Comparison of ENCODE assay signal across 12 mouse cellular contexts in the genomic region with DNA sequence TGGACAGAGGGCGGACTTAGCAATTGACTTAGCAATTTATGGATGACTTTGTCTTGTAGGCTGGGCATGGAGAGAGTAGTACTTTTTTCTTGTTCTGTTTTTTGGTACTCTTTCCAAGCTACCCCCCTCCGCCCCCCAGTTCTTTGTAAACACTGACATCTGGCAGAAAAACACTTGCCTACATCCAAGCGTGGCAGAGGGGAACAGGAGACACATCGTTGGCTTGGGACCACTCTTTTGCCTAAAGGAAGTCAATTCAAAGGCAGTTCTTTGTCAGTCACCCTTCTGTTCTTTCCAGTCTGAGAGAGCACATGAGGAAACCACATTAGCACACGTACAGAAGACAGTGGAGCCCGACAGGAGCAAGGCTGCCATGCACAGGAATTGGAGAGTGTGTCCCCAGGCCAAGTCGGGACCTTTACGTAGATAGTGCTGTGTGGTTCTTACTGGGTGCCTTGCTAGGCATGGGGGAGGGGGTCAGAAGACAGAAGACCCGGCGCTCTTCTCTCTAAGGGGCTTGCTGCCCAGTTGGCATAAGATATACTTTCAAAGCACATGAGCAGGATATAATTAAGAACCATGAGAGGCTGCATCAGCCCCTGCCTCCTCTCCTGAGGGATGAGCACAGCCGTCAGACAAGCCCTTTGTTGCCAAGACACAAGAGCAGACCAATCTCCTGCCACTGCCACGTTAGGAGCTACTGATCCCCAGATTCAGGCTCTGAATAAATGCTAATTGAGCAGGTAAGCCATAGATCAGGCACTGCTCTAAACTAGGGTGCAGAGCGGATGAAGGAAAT. TPM values are rescaled to one million over a fixed set of nuclear protein-coding genes. Genes with fewer than 3 reads are reported as not detected.
DNase-seq lines count a peak whose midpoint lies in the region; ATAC-seq lines count a peak whose summit lies in the region.
"Had no signal": no experiment of that assay in that cellular context is flagged by ENCODE, and none has a peak within 500 bp of the region (broad histone marks: within the 10 kb centered on the region; RNA-seq: fewer than 3 reads in every experiment).

No protein-coding gene starts in this region.

- 72% methylated on average over 13 of the region's 13 CpGs for WGBS in limb, embryonic 15.5 days
- WGBS in limb, embryonic 10.5 days: 79% methylated on average over 13 of the region's 13 CpGs
- 61% methylated on average over 13 of the region's 13 CpGs for WGBS in hindbrain, embryonic 10.5 days
- WGBS in midbrain, embryonic 13.5 days: 44% methylated on average over 13 of the region's 13 CpGs

- H3K36me3 ChIP-seq in limb, embryonic 15.5 days: no peaks in the 10 kb centered on the region
- no peaks in the 10 kb centered on the region for H3K36me3 ChIP-seq in limb, embryonic 10.5 days
- no peaks in the 10 kb centered on the region for H3K36me3 ChIP-seq in hindbrain, embryonic 10.5 days
- no peaks in the 10 kb centered on the region for H3K36me3 ChIP-seq in midbrain, embryonic 13.5 days

- no peak for DNase-seq in limb, embryonic 10.5 days (ENCODE audit: low spot score)
- peak; percentile 45 for DNase-seq in adipocyte (ENCODE audit: low spot score)
- no peak for DNase-seq in hindbrain, embryonic 10.5 days (ENCODE audit: low spot score)
- no peak for DNase-seq in retina, embryonic 14.5 days (ENCODE audit: low spot score)
- DNase-seq in yolk sac, embryonic 10.5 days (ENCODE audit: low spot score): no peak
- DNase-seq: adrenal gland, adult 2 months; cerebellum, adult 9-10 months; kidney, postnatal 10 days; lung, adult 2 months had no signal

- no peaks in the 10 kb centered on the region for H3K9me3 ChIP-seq in limb, embryonic 15.5 days
- no peaks in the 10 kb centered on the region for H3K9me3 ChIP-seq in limb, embryonic 10.5 days (replicated peaks)
- no peaks in the 10 kb centered on the region for H3K9me3 ChIP-seq in hindbrain, embryonic 10.5 days
- no peaks in the 10 kb centered on the region for H3K9me3 ChIP-seq in midbrain, embryonic 13.5 days

- peak overlapping the region; percentile 22; the same call in 1 of the 2 replicates for H3K27ac ChIP-seq in limb, embryonic 15.5 days
- H3K27ac ChIP-seq in limb, embryonic 10.5 days: no peak overlapping the region
- peak overlapping the region; percentile 76 for H3K27ac ChIP-seq in hindbrain, embryonic 10.5 days
- peak overlapping the region; percentile 82 for H3K27ac ChIP-seq in midbrain, embryonic 13.5 days

- no peaks in the 10 kb centered on the region for H3K27me3 ChIP-seq in limb, embryonic 15.5 days
- H3K27me3 ChIP-seq in limb, embryonic 10.5 days (ENCODE audit: low read depth, poor library complexity, severe bottlenecking): no peaks in the 10 kb centered on the region
- H3K27me3 ChIP-seq in hindbrain, embryonic 10.5 days (ENCODE audit: insufficient read depth, poor library complexity, severe bottlenecking): no peaks in the 10 kb centered on the region
- H3K27me3 ChIP-seq in midbrain, embryonic 13.5 days: no peaks in the 10 kb centered on the region

- H3K4me3 ChIP-seq in limb, embryonic 15.5 days: no peak overlapping the region
- no peak overlapping the region for H3K4me3 ChIP-seq in limb, embryonic 10.5 days
- no peak overlapping the region for H3K4me3 ChIP-seq in hindbrain, embryonic 10.5 days
- H3K4me3 ChIP-seq in midbrain, embryonic 13.5 days (replicated peaks): no peak overlapping the region

- ATAC-seq in limb, embryonic 15.5 days (ENCODE audit: insufficient number of reproducible peaks, low FRiP score, low TSS enrichment, low read depth): no peak
- no peak for ATAC-seq in midbrain, embryonic 13.5 days
- no peak for ATAC-seq in megakaryocyte, adult 5-6 weeks (ENCODE audit: poor library complexity, severe bottlenecking)

- no peak overlapping the region for H3K4me2 ChIP-seq in limb, embryonic 15.5 days
- peak overlapping the region; percentile 1; the same call in 1 of the 2 replicates for H3K4me2 ChIP-seq in midbrain, embryonic 13.5 days (replicated peaks)

- peaks cover 43% of the 10 kb centered on the region for H3K4me1 ChIP-seq in limb, embryonic 15.5 days
- H3K4me1 ChIP-seq in limb, embryonic 10.5 days: peaks cover 46% of the 10 kb centered on the region
- H3K4me1 ChIP-seq in hindbrain, embryonic 10.5 days (replicated peaks): peaks cover 68% of the 10 kb centered on the region
- H3K4me1 ChIP-seq in midbrain, embryonic 13.5 days (replicated peaks): peaks cover 62% of the 10 kb centered on the region

- no peak overlapping the region for H3K9ac ChIP-seq in limb, embryonic 15.5 days
- peak overlapping the region; percentile 40 for H3K9ac ChIP-seq in midbrain, embryonic 13.5 days (replicated peaks)

RNA-seq across cellular contexts. Expression of gene Sema4b, which starts 7.5 kb away (rescaled TPM):
- 16.5 and 18.1 TPM in 2 replicates for polyA plus RNA-seq in limb, embryonic 15.5 days (2015; fragmentation: Nextera tagmentation; extraction: Ambion mirVana)
- polyA plus RNA-seq in limb, embryonic 10.5 days (2016; fragmentation: Nextera tagmentation; extraction: Ambion mirVana): 8.1 and 9.9 TPM in 2 replicates
- polyA plus RNA-seq in hindbrain, embryonic 10.5 days (2016; fragmentation: Nextera tagmentation; extraction: Ambion mirVana): 14.0 and 17.5 TPM in 2 replicates
- polyA plus RNA-seq in midbrain, embryonic 13.5 days (2015; fragmentation: Nextera tagmentation; extraction: Ambion mirVana): 22.8 and 24.0 TPM in 2 replicates
- 10.1 and 13.7 TPM in 2 replicates for total RNA-seq in megakaryocyte, adult 5-6 weeks (2015)
- 10.5 and 11.1 TPM in 2 replicates for total RNA-seq in megakaryocyte, adult 5-6 weeks (2017)

RNA-seq across cellular contexts. Expression of gene Cib1, which starts 38.5 kb away (rescaled TPM):
- 62.5 and 69.4 TPM in 2 replicates for polyA plus RNA-seq in limb, embryonic 15.5 days (2015; fragmentation: Nextera tagmentation; extraction: Ambion mirVana)
- polyA plus RNA-seq in limb, embryonic 10.5 days (2016; fragmentation: Nextera tagmentation; extraction: Ambion mirVana): 68.6 and 75.3 TPM in 2 replicates
- 74.8 and 79.6 TPM in 2 replicates for polyA plus RNA-seq in hindbrain, embryonic 10.5 days (2016; fragmentation: Nextera tagmentation; extraction: Ambion mirVana)
- 30.1 and 38.1 TPM in 2 replicates for polyA plus RNA-seq in midbrain, embryonic 13.5 days (2015; fragmentation: Nextera tagmentation; extraction: Ambion mirVana)
- 107 and 134 TPM in 2 replicates for total RNA-seq in megakaryocyte, adult 5-6 weeks (2015)
- total RNA-seq in megakaryocyte, adult 5-6 weeks (2017): 86.5 and 98.1 TPM in 2 replicates

RNA-seq across cellular contexts. Expression of gene Gdpgp1, which starts 38.5 kb away (rescaled TPM):
- 3.2 and 3.8 TPM in 2 replicates for polyA plus RNA-seq in limb, embryonic 15.5 days (2015; fragmentation: Nextera tagmentation; extraction: Ambion mirVana)
- polyA plus RNA-seq in limb, embryonic 10.5 days (2016; fragmentation: Nextera tagmentation; extraction: Ambion mirVana): 7.2 and 7.5 TPM in 2 replicates
- polyA plus RNA-seq in hindbrain, embryonic 10.5 days (2016; fragmentation: Nextera tagmentation; extraction: Ambion mirVana): 6.2 and 6.5 TPM in 2 replicates
- 4.2 and 4.3 TPM in 2 replicates for polyA plus RNA-seq in midbrain, embryonic 13.5 days (2015; fragmentation: Nextera tagmentation; extraction: Ambion mirVana)
- total RNA-seq in megakaryocyte, adult 5-6 weeks (2015): 5.2 and 5.4 TPM in 2 replicates
- total RNA-seq in megakaryocyte, adult 5-6 weeks (2017): 1.9 and 2.7 TPM in 2 replicates

RNA-seq across cellular contexts. Expression of gene Ttll13, which starts 52.0 kb away (rescaled TPM):
- 0.73 and 1.1 TPM in 2 replicates for polyA plus RNA-seq in limb, embryonic 15.5 days (2015; fragmentation: Nextera tagmentation; extraction: Ambion mirVana)
- 0.50 and 0.61 TPM in 2 replicates for polyA plus RNA-seq in limb, embryonic 10.5 days (2016; fragmentation: Nextera tagmentation; extraction: Ambion mirVana)
- 0.70 and 0.98 TPM in 2 replicates for polyA plus RNA-seq in hindbrain, embryonic 10.5 days (2016; fragmentation: Nextera tagmentation; extraction: Ambion mirVana)
- polyA plus RNA-seq in midbrain, embryonic 13.5 days (2015; fragmentation: Nextera tagmentation; extraction: Ambion mirVana): 1.9 and 2.0 TPM in 2 replicates
- total RNA-seq in megakaryocyte, adult 5-6 weeks (2015): 0.07 TPM in 1 of 2 replicates, not detected in the other
- total RNA-seq in megakaryocyte, adult 5-6 weeks (2017): 0.12 TPM in 1 of 2 replicates, not detected in the other
